Mouse (Mus musculus) ES-E14 (cell line): ENCODE measurements at regions not wholly inside any gene's neighbourhood (a gene's known extent, or its start where the extent isn't known, plus 50 kb on each side); places are given as distances from the start of the nearest gene placed in this dataset.

Experiments
- CHD2 ChIP-seq: IDR thresholded peaks from 2 replicates; pipeline ENCODE4 v1.6.1; 2014; ENCODE audit warnings: mild to moderate bottlenecking, low read depth, low read length, inconsistent platforms
- MAFK ChIP-seq: IDR thresholded peaks from 2 replicates; pipeline ENCODE4 v1.6.1; 2014; ENCODE audit warnings: mild to moderate bottlenecking, low read depth, low read length, inconsistent platforms; ENCODE audit not compliant: insufficient read depth
- ZNF384 ChIP-seq: IDR thresholded peaks from 2 replicates; pipeline ENCODE4 v1.6.1; 2012; ENCODE audit warnings: low read depth, low read length, inconsistent platforms

DNA sequence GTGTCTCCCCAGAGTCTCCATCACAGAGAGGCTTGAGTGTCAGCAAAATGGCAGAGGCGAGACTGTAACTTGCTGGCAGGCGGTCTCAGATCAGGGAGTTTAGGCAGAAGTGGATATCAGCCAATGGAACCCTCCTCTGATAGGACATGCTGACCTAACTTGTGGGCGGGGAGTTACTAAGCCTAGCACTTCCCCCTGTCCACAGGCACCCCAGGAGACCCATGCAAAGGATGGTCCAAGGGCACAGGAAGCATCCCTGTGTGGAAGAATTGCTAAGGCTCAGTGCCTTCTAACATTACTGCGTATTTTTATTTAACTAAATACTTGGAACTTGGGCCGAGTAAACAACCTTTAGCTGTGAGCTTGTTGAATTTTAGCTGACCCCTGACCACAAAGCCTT, 54.7 kb upstream of the Znrf2 start:
- no peak for TF ChIP-seq CHD2
- no peak for TF ChIP-seq MAFK
- TF ChIP-seq ZNF384 = no peak
